Mouse (Mus musculus): Measurements from ENCODE around the gene Nek3.

GRCm38 (mm10) chr8:22150345-22150663, 15.9 kb downstream of the Nek3 start:
- TF ChIP-seq CTCF (IDR thresholded peaks at IDR 0.05; ENCODE audit: extremely low read depth, insufficient read depth, insufficient read length, insufficient replicate concordance) (no peak), POLR2A (IDR thresholded peaks at IDR 0.05; ENCODE audit: low read depth, low read length) (no peak)

All from spleen, adult 2 months (tissue).